Mouse (Mus musculus) adrenal gland, adult 2 months (tissue): ENCODE measurements around the gene Bag2. TPM values are rescaled to one million over a fixed set of nuclear protein-coding genes. Genes with fewer than 3 reads are reported as not detected.

ENCODE experiments used
- polyA plus RNA-seq: library from polyadenylated mRNA; depleted of rRNA; stranded (reverse); fragments of >200 nt; gene quantifications from 2 replicates; pipeline ENCODE4 v1.2.3, GENCODE M21; 2012; rRNA removed
- total RNA-seq, 2 experiments: library from RNA; stranded (reverse); gene quantifications; 2 replicates each; pipeline ENCODE4 v1.2.3; 2021

The Bag2 gene
- total and polyA plus RNA-seq, 3 experiments: 13.8 to 18.4 (median 15.6) TPM

Other genes starting within 250 kb of the Bag2 start
- gene Prim2, start 88.0 kb downstream of the Bag2 start, total RNA-seq: 1 to 10 TPM; 4.3 to 4.4 TPM
- 1.2 TPM in 2 replicates for gene Prim2, start 88.0 kb downstream of the Bag2 start, polyA plus RNA-seq
- 10 to 100 TPM in 1 of 2 experiments, 1 to 10 TPM in 1; 9.2 to 12.6 TPM for gene Rab23, start 37.9 kb downstream of the Bag2 start, total RNA-seq
- gene Rab23, start 37.9 kb downstream of the Bag2 start, polyA plus RNA-seq: 2.9 and 5.7 TPM in 2 replicates
- gene Zfp451, start 56.8 kb upstream of the Bag2 start, total RNA-seq: 10 to 100 TPM; 32.2 to 32.8 TPM
- gene Zfp451, start 56.8 kb upstream of the Bag2 start, polyA plus RNA-seq: 4.6 and 6.4 TPM in 2 replicates
- gene Bend6, start 150.0 kb upstream of the Bag2 start, total RNA-seq: 1 to 10 TPM; 1.4 to 1.9 TPM
- gene Bend6, start 150.0 kb upstream of the Bag2 start, polyA plus RNA-seq: 0.10 and 0.23 TPM in 2 replicates
- 100 to 1,000 TPM; 125 to 134 TPM for gene Dst, start 150.4 kb upstream of the Bag2 start, total RNA-seq
- 39.7 and 53.3 TPM in 2 replicates for gene Dst, start 150.4 kb upstream of the Bag2 start, polyA plus RNA-seq